Mouse (Mus musculus): ENCODE data around the gene Rcn3. TPM values are rescaled to one million over a fixed set of nuclear protein-coding genes. Genes with fewer than 3 reads are reported as not detected.
A peak's percentile ranks its signal among the peaks of the same experiment; 100 is the strongest.
"Not testable (repeated sequence)": the region's sequence is repeated elsewhere in the genome, so short reads cannot be mapped to it uniquely, and the experiment has no call there.

The Rcn3 gene
- polyA plus RNA-seq, 1 experiment from 2014 or later: 135 TPM

- H3K9me3 ChIP-seq: no peaks in the 10 kb centered on the region
- peaks cover 37% of the 10 kb centered on the region for H3K4me1 ChIP-seq (replicated peaks)
- no peaks in the 10 kb centered on the region for H3K36me3 ChIP-seq
- H3K27me3 ChIP-seq (ENCODE audit: insufficient read depth, poor library complexity, severe bottlenecking): no peaks in the 10 kb centered on the region
- peak overlapping the region; percentile 70 for H3K27ac ChIP-seq
- WGBS: 81% methylated on average over 9 of the region's 9 CpGs
- no peak for DNase-seq (ENCODE audit: low spot score)
- peak overlapping the region; percentile 11; the same call in 1 of the 2 replicates for H3K4me3 ChIP-seq
Observed at GRCm38 (mm10) chr7:45102940-45103585, 11.0 kb upstream of the Rcn3 start.

GRCm38 (mm10) chr7:45102441-45102840, 10.4 kb upstream of the Rcn3 start:
- 88% methylated on average over 11 of the region's 11 CpGs for WGBS
- no peaks in the 10 kb centered on the region for H3K27me3 ChIP-seq (ENCODE audit: insufficient read depth, poor library complexity, severe bottlenecking)

GRCm38 (mm10) chr7:45100046-45100445, 8.0 kb upstream of the Rcn3 start:
- H3K4me3 ChIP-seq: no peak overlapping the region
- WGBS: 95% methylated on average over 6 of the region's 6 CpGs
- H3K27ac ChIP-seq: no peak overlapping the region
- no peaks in the 10 kb centered on the region for H3K36me3 ChIP-seq
- H3K9me3 ChIP-seq: no peaks in the 10 kb centered on the region
- no peak for DNase-seq (ENCODE audit: low spot score)
- peaks cover 20% of the 10 kb centered on the region for H3K4me1 ChIP-seq (replicated peaks)
- H3K27me3 ChIP-seq (ENCODE audit: insufficient read depth, poor library complexity, severe bottlenecking): no peaks in the 10 kb centered on the region

More at GRCm38 (mm10) chr7:45102441-45102840, 10.4 kb upstream of the Rcn3 start:
- H3K36me3 ChIP-seq: no peaks in the 10 kb centered on the region
- no peaks in the 10 kb centered on the region for H3K9me3 ChIP-seq
- H3K27ac ChIP-seq: no peak overlapping the region
- peaks cover 37% of the 10 kb centered on the region for H3K4me1 ChIP-seq (replicated peaks)
- no peak overlapping the region for H3K4me3 ChIP-seq
- no peak for DNase-seq (ENCODE audit: low spot score)

GRCm38 (mm10) chr7:45098541-45099240, 6.7 kb upstream of the Rcn3 start:
- 88% methylated on average over 8 of the region's 8 CpGs for WGBS
- peaks cover 14% of the 10 kb centered on the region for H3K4me1 ChIP-seq (replicated peaks)
- H3K4me3 ChIP-seq: no peak overlapping the region
- no peak overlapping the region for H3K27ac ChIP-seq
- no peaks in the 10 kb centered on the region for H3K36me3 ChIP-seq
- H3K9me3 ChIP-seq: no peaks in the 10 kb centered on the region
- no peak for DNase-seq (ENCODE audit: low spot score)
- H3K27me3 ChIP-seq (ENCODE audit: insufficient read depth, poor library complexity, severe bottlenecking): no peaks in the 10 kb centered on the region

- Histone ChIP-seq H3K9me3 (no peaks in the 10 kb centered on the region), H3K27me3 (ENCODE audit: insufficient read depth, poor library complexity, severe bottlenecking) (no peaks in the 10 kb centered on the region), H3K36me3 (no peaks in the 10 kb centered on the region), H3K4me1 (replicated peaks) (peaks cover 15% of the 10 kb centered on the region), H3K27ac (no peak overlapping the region), H3K4me3 (no peak overlapping the region)
- WGBS: 72% methylated on average over 6 of the region's 6 CpGs
- DNase-seq (ENCODE audit: low spot score): no peak
Observed at GRCm38 (mm10) chr7:45097479-45097878, 5.5 kb upstream of the Rcn3 start.

GRCm38 (mm10) chr7:45095965-45096364, 3.9 kb upstream of the Rcn3 start:
- not testable (repeated sequence) for H3K27me3 ChIP-seq (ENCODE audit: insufficient read depth, poor library complexity, severe bottlenecking); H3K4me3 ChIP-seq; H3K27ac ChIP-seq; H3K9me3 ChIP-seq; DNase-seq (ENCODE audit: low spot score); H3K36me3 ChIP-seq
- H3K4me1 ChIP-seq (replicated peaks): peaks cover 27% of the 10 kb centered on the region
- WGBS: 93% methylated on average over 14 of the region's 14 CpGs

- 86% methylated on average over 6 of the region's 6 CpGs for WGBS
- DNase-seq (ENCODE audit: low spot score): no peak
- H3K36me3 ChIP-seq: no peaks in the 10 kb centered on the region
- H3K9me3 ChIP-seq: no peaks in the 10 kb centered on the region
- H3K4me3 ChIP-seq: no peak overlapping the region
- peaks cover 33% of the 10 kb centered on the region for H3K4me1 ChIP-seq (replicated peaks)
- 0 out of 2 replicates have a peak overlapping the region, but pooled peaks have one; percentile 29 for H3K27ac ChIP-seq
- peaks cover 11% of the 10 kb centered on the region for H3K27me3 ChIP-seq (ENCODE audit: insufficient read depth, poor library complexity, severe bottlenecking)
Observed at GRCm38 (mm10) chr7:45095367-45095766, 3.3 kb upstream of the Rcn3 start.

- Histone ChIP-seq H3K9me3 (no peaks in the 10 kb centered on the region), H3K27ac (no peak overlapping the region), H3K4me1 (replicated peaks) (peaks cover 33% of the 10 kb centered on the region), H3K4me3 (no peak overlapping the region), H3K36me3 (no peaks in the 10 kb centered on the region), H3K27me3 (ENCODE audit: insufficient read depth, poor library complexity, severe bottlenecking) (peaks cover 11% of the 10 kb centered on the region)
- no peak for DNase-seq (ENCODE audit: low spot score)
- WGBS: 54% methylated on average over 7 of the region's 7 CpGs
Observed at GRCm38 (mm10) chr7:45094121-45094520, 2.1 kb upstream of the Rcn3 start.

- Histone ChIP-seq H3K27me3 (ENCODE audit: insufficient read depth, poor library complexity, severe bottlenecking) (peaks cover 11% of the 10 kb centered on the region), H3K4me3 (peak overlapping the region; percentile 16; the same call in 1 of the 2 replicates), H3K9me3 (no peaks in the 10 kb centered on the region), H3K4me1 (replicated peaks) (peaks cover 33% of the 10 kb centered on the region), H3K27ac (peak overlapping the region; percentile 72), H3K36me3 (peaks cover 1% of the 10 kb centered on the region)
- WGBS: 37% methylated on average over 18 of the region's 18 CpGs
- peak; percentile 33 for DNase-seq (ENCODE audit: low spot score)
Observed at GRCm38 (mm10) chr7:45093516-45093905, 1.5 kb upstream of the Rcn3 start.

GRCm38 (mm10) chr7:45092828-45093515, 951 bp upstream of the Rcn3 start:
- Histone ChIP-seq H3K4me1 (replicated peaks) (peaks cover 33% of the 10 kb centered on the region), H3K36me3 (peaks cover 7% of the 10 kb centered on the region), H3K4me3 (peak overlapping the region; percentile 16; the same call in 1 of the 2 replicates), H3K27me3 (ENCODE audit: insufficient read depth, poor library complexity, severe bottlenecking) (peaks cover 11% of the 10 kb centered on the region), H3K27ac (peak overlapping the region; percentile 72), H3K9me3 (no peaks in the 10 kb centered on the region)
- peak; percentile 25 for DNase-seq (ENCODE audit: low spot score)
- WGBS: 59% methylated on average over 12 of the region's 12 CpGs

GRCm38 (mm10) chr7:45091001-45091990, 725 bp downstream of the Rcn3 start:
- peak; percentile 23 for DNase-seq (ENCODE audit: low spot score)
- H3K27ac ChIP-seq: peak overlapping the region; percentile 87
- peak overlapping the region; percentile 66 for H3K4me3 ChIP-seq
- WGBS: 13% methylated on average over 35 of the region's 35 CpGs
- peaks cover 33% of the 10 kb centered on the region for H3K4me1 ChIP-seq (replicated peaks)
- H3K27me3 ChIP-seq (ENCODE audit: insufficient read depth, poor library complexity, severe bottlenecking): peaks cover 11% of the 10 kb centered on the region
- no peaks in the 10 kb centered on the region for H3K9me3 ChIP-seq
- H3K36me3 ChIP-seq: peaks cover 23% of the 10 kb centered on the region

Measured in hindbrain, embryonic 10.5 days (tissue).